Mouse (Mus musculus) erythroblast, embryonic 14.5 days (primary cell): ENCODE results near the gene 4930412O13Rik.

ENCODE experiments used
- GATA1 ChIP-seq: IDR thresholded peaks from 2 replicates; pipeline ENCODE4 v1.6.1; 2012; ENCODE audit warnings: low read length, inconsistent platforms, mixed read lengths
- TAL1 ChIP-seq: IDR thresholded peaks from 3 replicates; pipeline ENCODE4 v1.6.1; 2012; ENCODE audit warnings: low read length, inconsistent platforms, mixed read lengths

- TF ChIP-seq GATA1 (no peak), TAL1 (no peak)
Observed at GRCm38 (mm10) chr2:9885217-9885770, 4.2 kb downstream of the 4930412O13Rik start.
